Mouse (Mus musculus) midbrain, embryonic 12.5 days (tissue): ENCODE results near the gene Olfr1380. TPM values are rescaled to one million over a fixed set of nuclear protein-coding genes. Genes with fewer than 3 reads are reported as not detected.
"Not testable (repeated sequence)": the region's sequence is repeated elsewhere in the genome, so short reads cannot be mapped to it uniquely, and the experiment has no call there.

Experiments used
- ATAC-seq: fragments of 200-750 bp; cut with Nextera tagmentation; 2 replicates; pipeline ENCODE4 v1.8.0; 2017; ENCODE audit warnings: low read depth, moderate TSS enrichment, moderate library complexity; ENCODE audit not compliant: low FRiP score
- H3K27ac ChIP-seq: fragments of 300-500 bp; sonication (generic); replicated peaks from 2 replicates; pipeline ENCODE4 v1.5.1; 2016; ENCODE audit warnings: mild to moderate bottlenecking
- H3K27me3 ChIP-seq: fragments of 300-500 bp; sonication (generic); 2 replicates; pipeline ENCODE4 v1.6.1; 2016; ENCODE audit warnings: mild to moderate bottlenecking
- H3K36me3 ChIP-seq: fragments of 300-500 bp; sonication (generic); 2 replicates; pipeline ENCODE4 v1.6.1; 2016
- H3K4me1 ChIP-seq: fragments of 300-500 bp; sonication (generic); 2 replicates; pipeline ENCODE4 v1.6.1; 2016
- H3K4me2 ChIP-seq: fragments of 300-500 bp; sonication (generic); replicated peaks from 2 replicates; pipeline ENCODE4 v1.6.1; 2016; ENCODE audit warnings: mild to moderate bottlenecking, moderate library complexity
- H3K4me3 ChIP-seq: fragments of 300-500 bp; sonication (generic); 2 replicates; pipeline ENCODE4 v1.5.1; 2016; ENCODE audit warnings: mild to moderate bottlenecking
- H3K9ac ChIP-seq: fragments of 300-500 bp; sonication (generic); replicated peaks from 2 replicates; pipeline ENCODE4 v1.6.1; 2016; ENCODE audit warnings: mild to moderate bottlenecking, moderate library complexity
- H3K9me3 ChIP-seq: fragments of 300-500 bp; sonication (generic); 2 replicates; pipeline ENCODE4 v1.6.1; 2016; ENCODE audit warnings: mild to moderate bottlenecking
- WGBS: fragments of 180-500 bp; shearing (Covaris S2); methylation state at CpG from one replicate; pipeline ENCODE4 v1.1.7; 2016; 5-methylcytosine and 5-hydroxymethylcytosine counted together
- polyA plus RNA-seq: library from polyadenylated mRNA; unstranded; fragments of >200 nt; fragmentation: Nextera tagmentation; extraction: Ambion mirVana; gene quantifications from 2 replicates; pipeline ENCODE4 v1.2.1, GENCODE M21; 2016

Gene Olfr1380
- polyA plus RNA-seq = not detected in 2 replicates

GRCm38 (mm10) chr11:49556578-49556977 lies at the start of gene Olfr1380:
TSS of gene Olfr1380 (plus strand) at chr11:49556878.
- not testable (repeated sequence) for H3K4me1 ChIP-seq, H3K27ac ChIP-seq, H3K9me3 ChIP-seq, H3K4me2 ChIP-seq, H3K36me3 ChIP-seq, H3K9ac ChIP-seq, H3K27me3 ChIP-seq, H3K4me3 ChIP-seq, ATAC-seq
- 66% methylated on average over 5 of the region's 5 CpGs for WGBS

DNA sequence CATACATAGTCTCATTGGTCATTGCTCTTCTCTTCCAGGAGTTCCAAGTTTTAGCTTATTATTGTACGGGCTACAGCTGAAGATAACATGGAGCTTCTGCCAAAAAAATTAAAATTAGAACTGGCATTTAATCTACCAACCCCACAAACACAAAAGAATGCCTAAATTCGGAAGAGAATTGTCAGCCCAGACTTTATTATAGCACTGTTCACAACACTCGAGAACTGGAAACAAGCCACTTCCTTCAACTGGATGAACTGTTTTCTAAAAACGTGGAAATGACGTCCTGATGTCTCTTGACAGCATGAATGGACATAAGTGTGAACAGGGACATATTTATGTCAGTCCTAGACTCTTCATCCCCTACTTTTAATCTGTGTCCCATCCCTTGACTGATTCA lies 38.6 kb upstream of the Olfr1380 start:
- no peak overlapping the region for H3K27ac ChIP-seq
- no peak overlapping the region for H3K9ac ChIP-seq
- no peaks in the 10 kb centered on the region for H3K36me3 ChIP-seq
- no peaks in the 10 kb centered on the region for H3K27me3 ChIP-seq
- 78% methylated on average over 5 of the region's 5 CpGs for WGBS
- no peak overlapping the region for H3K4me3 ChIP-seq
- no peaks in the 10 kb centered on the region for H3K9me3 ChIP-seq
- no peak for ATAC-seq
- H3K4me1 ChIP-seq = no peaks in the 10 kb centered on the region
- no peak overlapping the region for H3K4me2 ChIP-seq

GRCm38 (mm10) chr11:49519348-49519747 lies 37.3 kb upstream of the Olfr1380 start, which contains the start of gene Olfr1383:
TSS of gene Olfr1383 (plus strand) at chr11:49519648.
- Histone ChIP-seq H3K4me2 (no peak within 1 kb of the TSS), H3K27ac (no peak within 1 kb of the TSS), H3K9ac (no peak within 1 kb of the TSS), H3K9me3 (no peaks in the 10 kb centered on the region), H3K4me3 (no peak within 1 kb of the TSS), H3K27me3 (no peaks in the 10 kb centered on the region), H3K36me3 (no peaks in the 10 kb centered on the region), H3K4me1 (no peaks in the 10 kb centered on the region)
- no peak for ATAC-seq

DNA sequence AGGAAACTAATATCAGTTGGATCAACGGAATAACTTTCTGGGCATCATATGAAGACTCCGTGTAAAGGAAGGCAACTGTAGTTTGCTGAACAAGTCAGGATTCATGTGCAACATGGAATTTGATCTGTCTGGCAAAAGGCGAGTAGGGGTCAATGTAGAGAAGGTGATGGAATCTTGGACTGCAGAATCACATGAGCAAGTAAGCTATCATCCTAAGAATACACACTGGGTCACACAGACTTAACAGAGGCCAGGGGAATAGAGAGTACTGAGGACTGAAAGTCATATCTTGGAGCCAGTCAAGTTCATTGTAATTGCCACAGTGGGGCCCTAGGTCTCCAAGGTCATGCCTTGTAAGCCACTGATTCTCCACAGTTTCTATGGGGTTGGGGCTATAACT lies 28.7 kb upstream of the Olfr1380 start, which contains the start of gene Olfr1382:
Olfr1382 (plus strand) TSS at position 301 of the 400 bp plus-strand sequence.
- no peak within 1 kb of the TSS for H3K4me2 ChIP-seq
- H3K27me3 ChIP-seq = no peaks in the 10 kb centered on the region
- H3K4me3 ChIP-seq = no peak within 1 kb of the TSS
- no peak within 1 kb of the TSS for H3K9ac ChIP-seq
- no peak within 1 kb of the TSS for H3K27ac ChIP-seq
- WGBS = 87% methylated on average over 3 of the region's 3 CpGs
- ATAC-seq = no peak
- H3K36me3 ChIP-seq = no peaks in the 10 kb centered on the region
- no peaks in the 10 kb centered on the region for H3K4me1 ChIP-seq
- no peaks in the 10 kb centered on the region for H3K9me3 ChIP-seq

DNA sequence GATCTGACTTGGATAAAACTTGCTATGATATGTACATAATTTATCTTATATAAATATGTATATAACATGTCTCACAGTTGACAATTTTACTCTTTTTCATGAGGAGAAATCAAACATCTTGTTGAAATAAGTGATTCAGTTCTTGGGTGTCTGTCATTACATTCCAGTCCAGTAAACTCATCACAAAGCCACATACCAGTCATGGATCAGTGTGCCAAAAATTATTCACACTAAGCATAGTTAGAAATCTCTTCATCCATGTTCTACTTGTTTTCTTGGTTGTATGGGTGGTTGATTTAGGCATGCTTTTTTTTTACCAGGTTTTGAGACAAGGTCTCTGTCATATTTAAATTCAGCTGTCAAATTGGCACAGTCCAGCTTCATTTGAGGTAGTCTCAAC lies 23.9 kb upstream of the Olfr1380 start:
- ATAC-seq = no peak
- H3K9me3 ChIP-seq = no peaks in the 10 kb centered on the region
- no peak overlapping the region for H3K27ac ChIP-seq
- H3K36me3 ChIP-seq = no peaks in the 10 kb centered on the region
- H3K4me3 ChIP-seq = no peak overlapping the region
- no peaks in the 10 kb centered on the region for H3K4me1 ChIP-seq
- H3K9ac ChIP-seq = no peak overlapping the region
- no peak overlapping the region for H3K4me2 ChIP-seq
- no peaks in the 10 kb centered on the region for H3K27me3 ChIP-seq

DNA sequence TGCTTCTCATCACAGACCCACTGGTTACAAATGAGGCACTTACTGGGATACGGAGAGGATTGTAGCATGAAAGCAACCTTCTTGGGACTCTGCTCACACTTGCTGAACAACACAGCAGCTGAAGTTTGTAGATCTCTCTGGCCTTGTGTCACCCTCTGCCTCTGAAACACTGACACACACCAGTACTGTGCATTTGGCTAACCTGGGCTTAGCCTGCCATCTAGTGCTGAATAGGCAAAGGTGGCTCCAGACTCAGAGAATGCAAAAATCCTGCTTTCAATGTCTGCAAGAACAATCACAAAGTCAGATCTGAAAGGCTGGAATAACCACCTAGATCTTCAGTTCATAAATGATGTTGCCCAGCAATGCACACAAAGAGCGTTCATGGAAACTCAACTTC lies 20.0 kb upstream of the Olfr1380 start:
- WGBS = 98% methylated on average over 2 of the region's 2 CpGs
- H3K4me2 ChIP-seq, H3K4me1 ChIP-seq, H3K36me3 ChIP-seq, H3K27me3 ChIP-seq, H3K27ac ChIP-seq, H3K4me3 ChIP-seq, ATAC-seq, H3K9me3 ChIP-seq, H3K9ac ChIP-seq: not testable (repeated sequence)

- not testable (repeated sequence) for H3K9me3 ChIP-seq, H3K36me3 ChIP-seq, H3K4me2 ChIP-seq, H3K4me1 ChIP-seq, H3K9ac ChIP-seq, H3K4me3 ChIP-seq, H3K27me3 ChIP-seq, H3K27ac ChIP-seq, ATAC-seq
- 69% methylated on average over 3 of the region's 3 CpGs for WGBS
These were observed 13.5 kb upstream of the Olfr1380 start, which contains the start of gene Olfr1381 for GRCm38 (mm10) chr11:49543149-49543548. TSS of gene Olfr1381 (plus strand) at chr11:49543449.

DNA sequence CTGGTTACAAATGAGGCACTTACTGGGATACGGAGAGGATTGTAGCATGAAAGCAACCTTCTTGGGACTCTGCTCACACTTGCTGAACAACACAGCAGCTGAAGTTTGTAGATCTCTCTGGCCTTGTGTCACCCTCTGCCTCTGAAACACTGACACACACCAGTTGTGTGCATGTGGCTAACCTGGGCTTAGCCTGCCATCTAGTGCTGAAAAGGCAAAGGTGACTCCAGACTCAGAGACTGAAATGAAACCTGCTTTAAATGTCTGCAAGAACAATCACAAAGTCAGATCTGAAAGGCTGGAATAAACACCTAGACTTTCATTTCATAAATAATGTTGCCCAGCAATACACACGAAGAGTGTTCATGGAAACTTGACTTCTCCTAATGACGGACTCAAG lies 2.6 kb upstream of the Olfr1380 start:
- not testable (repeated sequence) for ATAC-seq, H3K4me2 ChIP-seq
- 90% methylated on average over 3 of the region's 3 CpGs for WGBS

DNA sequence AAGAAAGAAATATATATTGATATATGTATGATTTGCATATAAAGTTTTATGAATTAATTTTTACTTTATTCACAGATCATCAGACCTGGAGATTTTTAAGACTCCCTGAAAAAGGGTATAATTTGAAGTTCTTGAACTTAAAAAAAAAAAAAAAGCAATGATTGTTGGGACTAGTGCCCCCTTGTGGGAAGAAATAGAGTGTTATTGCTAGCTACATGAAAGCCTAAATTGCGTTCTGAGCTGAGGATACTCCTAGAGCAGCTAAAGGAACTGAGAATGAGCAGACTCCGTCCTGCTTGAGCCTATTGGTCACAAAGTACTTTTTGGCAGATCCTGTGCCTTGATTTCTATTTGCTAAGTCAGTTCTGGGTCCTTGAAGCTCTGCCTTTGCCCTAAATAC lies 18.4 kb downstream of the Olfr1380 start:
- H3K9ac ChIP-seq, ATAC-seq, H3K4me1 ChIP-seq, H3K36me3 ChIP-seq, H3K4me3 ChIP-seq, H3K27ac ChIP-seq, H3K9me3 ChIP-seq, H3K4me2 ChIP-seq, H3K27me3 ChIP-seq: not testable (repeated sequence)
- 37% methylated on average over 2 of the region's 2 CpGs for WGBS

More for the DNA sequence above, 2.6 kb upstream of the Olfr1380 start:
- H3K27ac ChIP-seq, H3K4me3 ChIP-seq, H3K9ac ChIP-seq, H3K36me3 ChIP-seq, H3K9me3 ChIP-seq, H3K27me3 ChIP-seq, H3K4me1 ChIP-seq: not testable (repeated sequence)

DNA sequence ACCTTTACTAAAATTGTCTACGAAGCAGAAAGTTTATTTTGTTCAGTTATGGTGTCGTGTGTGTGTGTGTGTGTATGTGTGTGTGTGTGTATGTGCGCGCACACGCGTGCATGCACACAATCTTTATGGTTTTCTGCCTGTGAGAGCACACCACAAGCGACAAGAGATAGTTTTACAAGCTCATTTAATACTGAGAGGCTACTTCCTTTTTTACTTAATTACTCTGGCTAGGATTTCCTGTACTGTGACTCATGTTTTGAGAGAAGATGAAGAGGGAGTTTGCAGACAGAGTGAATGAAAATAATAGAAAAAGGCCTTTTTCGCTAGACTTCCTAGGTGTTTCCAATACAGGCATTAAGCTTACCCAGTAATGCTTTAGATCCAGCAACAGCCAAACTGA lies 23.8 kb downstream of the Olfr1380 start:
- not testable (repeated sequence) for ATAC-seq, H3K9me3 ChIP-seq, H3K4me1 ChIP-seq, H3K9ac ChIP-seq, H3K4me2 ChIP-seq, H3K36me3 ChIP-seq, H3K27ac ChIP-seq, H3K27me3 ChIP-seq, H3K4me3 ChIP-seq
- 90% methylated on average over 8 of the region's 8 CpGs for WGBS

- 92% methylated on average over 19 of the region's 19 CpGs for whole genome bisulfite sequencing
- Histone ChIP-seq H3K36me3 (no peaks in the 10 kb centered on the region), H3K4me1 (no peaks in the 10 kb centered on the region), H3K4me3 (no peak overlapping the region), H3K4me2 (no peak overlapping the region), H3K9me3 (no peaks in the 10 kb centered on the region), H3K9ac (no peak overlapping the region), H3K27me3 (no peaks in the 10 kb centered on the region), H3K27ac (no peak overlapping the region)
- ATAC-seq = no peak
These were observed 33.5 kb downstream of the Olfr1380 start for GRCm38 (mm10) chr11:49590213-49590612.

GRCm38 (mm10) chr11:49597149-49597548 lies 40.5 kb downstream of the Olfr1380 start:
- 67% methylated on average over 2 of the region's 2 CpGs for WGBS
- H3K36me3 ChIP-seq, H3K4me2 ChIP-seq, H3K9me3 ChIP-seq, H3K9ac ChIP-seq, H3K4me3 ChIP-seq, H3K27me3 ChIP-seq, ATAC-seq, H3K4me1 ChIP-seq, H3K27ac ChIP-seq: not testable (repeated sequence)

GRCm38 (mm10) chr11:49608306-49608705 lies 51.6 kb downstream of the Olfr1380 start:
- 85% methylated on average over 5 of the region's 5 CpGs for WGBS
- not testable (repeated sequence) for H3K9ac ChIP-seq, H3K4me1 ChIP-seq, H3K9me3 ChIP-seq, ATAC-seq, H3K36me3 ChIP-seq, H3K4me3 ChIP-seq, H3K4me2 ChIP-seq, H3K27ac ChIP-seq
- peaks cover 48% of the 10 kb centered on the region for H3K27me3 ChIP-seq
